Mouse (Mus musculus): ENCODE measurements around the gene Fchsd2. TPM values are rescaled to one million over a fixed set of nuclear protein-coding genes. Genes with fewer than 3 reads are reported as not detected.
A peak's percentile ranks its signal among the peaks of the same experiment; 100 is the strongest.

Gene Fchsd2
- total RNA-seq, 2 experiments from 2014 or later, result 4.4 to 4.8 TPM

- intact Hi-C loops (cut with DNase I), result no loop called here
- DNase-seq, result peak; percentile 87 to 91
These were observed 209.3 kb downstream of the Fchsd2 start, which contains the start of gene Atg16l2 for GRCm38 (mm10) chr7:101301881-101302456. Atg16l2 (minus strand) TSS chr7:101302251.

- intact Hi-C loops (cut with DNase I), result no loop called here
- no peak for DNase-seq
These were observed 210.0 kb downstream of the Fchsd2 start for GRCm38 (mm10) chr7:101302691-101303090.

GRCm38 (mm10) chr7:101306841-101307240, 214.2 kb downstream of the Fchsd2 start:
- no peak for DNase-seq
- intact Hi-C loops (cut with DNase I), result no loop called here

GRCm38 (mm10) chr7:101309985-101310326, 217.3 kb downstream of the Fchsd2 start:
- intact Hi-C loops (cut with DNase I), result loop anchor here (2.0 kb wide), 1 partner anchor 63 kb away; no protein-coding TSS in a partner anchor
- no peak for DNase-seq

GRCm38 (mm10) chr7:101310327-101311028, 217.8 kb downstream of the Fchsd2 start:
- intact Hi-C loops (cut with DNase I), result loop anchor here (2.0 kb wide), 1 partner anchor 62 kb away; no protein-coding TSS in a partner anchor
- DNase-seq, result peak; percentile 97

GRCm38 (mm10) chr7:101311061-101311460, 218.4 kb downstream of the Fchsd2 start:
- intact Hi-C loops (cut with DNase I), result loop anchor here (2.0 kb wide), 1 partner anchor 62 kb away; no protein-coding TSS in a partner anchor
- DNase-seq, result no peak

GRCm38 (mm10) chr7:101313033-101313432, 220.4 kb downstream of the Fchsd2 start:
- no peak for DNase-seq
- intact Hi-C loops (cut with DNase I), result no loop called here

GRCm38 (mm10) chr7:101314396-101314795, 221.7 kb downstream of the Fchsd2 start:
- intact Hi-C loops (cut with DNase I), result no loop called here
- no peak for DNase-seq

GRCm38 (mm10) chr7:101315699-101316098, 223.0 kb downstream of the Fchsd2 start:
- no peak for DNase-seq
- intact Hi-C loops (cut with DNase I), result no loop called here

GRCm38 (mm10) chr7:101316591-101317001, 223.9 kb downstream of the Fchsd2 start:
- no peak for DNase-seq
- intact Hi-C loops (cut with DNase I), result no loop called here

GRCm38 (mm10) chr7:101317014-101317413, 224.4 kb downstream of the Fchsd2 start, which contains the start of gene Stard10:
Stard10 (plus strand) TSS chr7:101317086.
- no peak for DNase-seq
- intact Hi-C loops (cut with DNase I), result no loop called here

GRCm38 (mm10) chr7:101318848-101319247, 226.2 kb downstream of the Fchsd2 start:
- no peak for DNase-seq
- intact Hi-C loops (cut with DNase I), result no loop called here

GRCm38 (mm10) chr7:101319796-101320195, 227.1 kb downstream of the Fchsd2 start:
- no peak for DNase-seq
- intact Hi-C loops (cut with DNase I), result no loop called here

- intact Hi-C loops (cut with DNase I), result no loop called here
- no peak for DNase-seq
These were observed 227.9 kb downstream of the Fchsd2 start for GRCm38 (mm10) chr7:101320399-101321217.

GRCm38 (mm10) chr7:101321218-101321827, 228.7 kb downstream of the Fchsd2 start:
- no peak for DNase-seq

GRCm38 (mm10) chr7:101323141-101323594, 230.5 kb downstream of the Fchsd2 start:
- intact Hi-C loops (cut with DNase I), result no loop called here
- DNase-seq, result no peak

More at GRCm38 (mm10) chr7:101321218-101321827, 228.7 kb downstream of the Fchsd2 start:
- intact Hi-C loops (cut with DNase I), result no loop called here

- intact Hi-C loops (cut with DNase I), result no loop called here
- no peak for DNase-seq
These were observed 231.7 kb downstream of the Fchsd2 start for GRCm38 (mm10) chr7:101324142-101324962.

GRCm38 (mm10) chr7:101326006-101326405, 233.3 kb downstream of the Fchsd2 start:
- no peak for DNase-seq
- intact Hi-C loops (cut with DNase I), result no loop called here

- intact Hi-C loops (cut with DNase I), result no loop called here
These were observed 234.6 kb downstream of the Fchsd2 start for GRCm38 (mm10) chr7:101327263-101327662.

GRCm38 (mm10) chr7:101327786-101328185, 235.1 kb downstream of the Fchsd2 start:
- intact Hi-C loops (cut with DNase I), result no loop called here
- DNase-seq, result no peak

More at GRCm38 (mm10) chr7:101327263-101327662, 234.6 kb downstream of the Fchsd2 start:
- DNase-seq, result no peak

Data from gastrocnemius, postnatal 36 days (tissue).